Mouse (Mus musculus) common myeloid progenitor, adult 5-6 weeks (primary cell): ENCODE data around the gene Amdhd2. TPM values are rescaled to one million over a fixed set of nuclear protein-coding genes. Genes with fewer than 3 reads are reported as not detected.

Experiments
- ATAC-seq: replicated peaks from 2 replicates; pipeline ENCODE4 v1.8.0; 2016; ENCODE audit warnings: low read depth, mild to moderate bottlenecking, moderate TSS enrichment, inconsistent platforms; ENCODE audit not compliant: poor library complexity, severe bottlenecking
- total RNA-seq: library from RNA; stranded (forward); fragments of 200-1000, 187-1606 nt; gene quantifications from 2 replicates; pipeline ENCODE4 v1.2.3, GENCODE M21; 2017

Amdhd2 gene
- total RNA-seq, 1 experiment from 2014 or later = 23.0 TPM

- ATAC-seq = no peak
Measured at GRCm38 (mm10) chr17:24199741-24200140, 36.2 kb upstream of the Amdhd2 start.

GRCm38 (mm10) chr17:24199252-24199651 lies 35.7 kb upstream of the Amdhd2 start:
- no peak for ATAC-seq

GRCm38 (mm10) chr17:24197032-24197824 lies 33.7 kb upstream of the Amdhd2 start:
- ATAC-seq = no peak

GRCm38 (mm10) chr17:24195349-24195748 lies 31.8 kb upstream of the Amdhd2 start:
- ATAC-seq = no peak

- no peak; the same call in 1 of the 2 replicates for ATAC-seq
Measured at GRCm38 (mm10) chr17:24193769-24194168, 30.2 kb upstream of the Amdhd2 start.

- ATAC-seq = 0 out of 2 replicates have a peak, but pooled peaks have one; percentile 20
Measured at GRCm38 (mm10) chr17:24193268-24193667, 29.7 kb upstream of the Amdhd2 start.

- peak; percentile 64 for ATAC-seq
Measured at GRCm38 (mm10) chr17:24192848-24193247, 29.3 kb upstream of the Amdhd2 start.

GRCm38 (mm10) chr17:24191481-24191880 lies 27.9 kb upstream of the Amdhd2 start:
- ATAC-seq = no peak

- ATAC-seq = no peak
Measured at GRCm38 (mm10) chr17:24190934-24191333, 27.4 kb upstream of the Amdhd2 start.

GRCm38 (mm10) chr17:24174259-24174658 lies 10.7 kb upstream of the Amdhd2 start:
- no peak for ATAC-seq

GRCm38 (mm10) chr17:24173423-24173822 lies 9.9 kb upstream of the Amdhd2 start:
- ATAC-seq = peak; percentile 33; the same call in 1 of the 2 replicates

GRCm38 (mm10) chr17:24171738-24172137 lies 8.2 kb upstream of the Amdhd2 start:
- no peak for ATAC-seq

- 0 out of 2 replicates have a peak, but pooled peaks have one; percentile 7 for ATAC-seq
Measured at GRCm38 (mm10) chr17:24170729-24171128, 7.2 kb upstream of the Amdhd2 start.

GRCm38 (mm10) chr17:24170125-24170524 lies 6.6 kb upstream of the Amdhd2 start:
- ATAC-seq = no peak

- ATAC-seq = peak; percentile 67
Measured at GRCm38 (mm10) chr17:24169317-24170065, 5.9 kb upstream of the Amdhd2 start, which contains the start of gene Atp6v0c. TSS of gene Atp6v0c (minus strand) at chr17:24169702.

- peak; percentile 46 for ATAC-seq
Measured at GRCm38 (mm10) chr17:24168590-24169277, 5.2 kb upstream of the Amdhd2 start.

- ATAC-seq = no peak
Measured at GRCm38 (mm10) chr17:24167891-24168505, 4.4 kb upstream of the Amdhd2 start.

GRCm38 (mm10) chr17:24167120-24167519 lies 3.6 kb upstream of the Amdhd2 start:
- ATAC-seq = no peak

GRCm38 (mm10) chr17:24164566-24165259 lies 1.1 kb upstream of the Amdhd2 start:
- ATAC-seq = no peak
